Mouse (Mus musculus): ENCODE measurements around the gene Nt5c1a.
"Not testable (repeated sequence)": the region's sequence is repeated elsewhere in the genome, so short reads cannot be mapped to it uniquely, and the experiment has no call there.

The Nt5c1a gene

DNA sequence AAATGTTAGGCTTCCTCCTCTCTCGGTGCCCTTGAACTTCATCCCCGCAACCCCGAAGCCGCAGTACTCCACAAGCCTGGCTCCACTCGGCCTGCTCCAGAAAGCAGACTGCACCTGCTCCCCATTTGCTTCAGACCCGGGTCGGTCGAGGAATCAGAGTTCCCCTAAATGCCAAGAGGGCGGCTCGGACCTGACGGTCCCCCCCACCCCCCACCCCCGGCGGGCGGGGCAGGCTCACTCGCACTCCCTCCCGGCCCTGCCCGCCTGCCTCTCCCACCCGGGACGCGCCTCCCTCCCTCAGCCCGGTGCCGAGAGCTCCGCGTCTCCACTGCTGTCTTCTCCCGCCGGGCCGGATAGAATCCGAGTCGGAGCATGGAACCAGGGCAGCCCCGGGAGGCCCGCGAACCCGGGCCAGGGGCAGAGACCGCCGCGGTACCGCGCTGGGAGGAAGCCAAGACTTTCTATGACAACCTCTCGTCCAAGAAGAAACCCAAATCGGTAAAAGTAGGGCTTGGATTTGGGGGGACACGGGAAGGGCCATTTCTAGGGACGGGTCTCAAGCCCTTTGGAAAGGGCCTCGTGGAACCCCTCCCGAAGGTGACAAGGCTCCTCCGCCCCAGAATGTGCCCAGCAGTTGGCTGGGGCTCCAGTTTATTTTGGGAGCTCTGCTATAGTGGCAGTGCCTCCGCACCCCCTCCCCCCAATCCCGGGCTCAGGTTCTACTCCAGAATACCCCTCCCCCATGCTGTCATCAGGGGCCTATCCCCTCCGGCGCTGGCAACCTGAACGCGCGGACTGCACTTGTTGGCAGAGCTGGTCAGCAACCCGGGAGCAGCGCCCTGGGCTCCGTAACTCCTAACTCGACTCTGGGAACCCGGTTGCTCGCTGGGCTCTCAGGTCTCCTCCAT lies at the start of gene Nt5c1a:
Gene Nt5c1a (plus strand): TSS at position 319 of the 908 bp plus-strand sequence.
- DNase-seq (ENCODE audit: low spot score), result peak; percentile 39

DNA sequence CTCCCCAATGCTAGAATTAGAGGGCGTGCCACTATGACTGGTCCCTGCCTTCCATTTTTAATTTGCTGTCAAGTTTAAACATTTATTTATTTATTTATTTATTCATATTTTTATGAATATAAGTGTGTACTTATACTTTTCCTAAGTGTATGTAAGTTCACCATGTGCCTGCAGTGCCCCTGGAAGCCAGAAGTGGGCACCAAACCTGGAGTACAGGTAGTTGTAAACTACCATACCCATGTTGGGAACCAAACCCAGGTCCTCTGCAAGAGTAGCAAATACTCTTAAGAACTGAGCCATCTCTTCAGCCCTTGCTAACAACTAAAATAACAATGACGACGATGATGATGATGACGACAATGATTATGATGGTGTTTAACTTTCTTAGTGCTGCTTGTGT lies 49.3 kb upstream of the Nt5c1a start:
- no peak for DNase-seq (ENCODE audit: low spot score)

GRCm38 (mm10) chr4:123152976-123153375 lies 48.3 kb upstream of the Nt5c1a start:
- DNase-seq (ENCODE audit: low spot score), result peak; percentile 69

- peak; percentile 43 for DNase-seq (ENCODE audit: low spot score)
Observed at GRCm38 (mm10) chr4:123155004-123155403, 46.3 kb upstream of the Nt5c1a start.

- DNase-seq (ENCODE audit: low spot score), result no peak
Observed at GRCm38 (mm10) chr4:123155427-123155826, 45.9 kb upstream of the Nt5c1a start.

GRCm38 (mm10) chr4:123155840-123156239 lies 45.5 kb upstream of the Nt5c1a start:
- no peak for DNase-seq (ENCODE audit: low spot score)

GRCm38 (mm10) chr4:123160571-123160970 lies 40.7 kb upstream of the Nt5c1a start:
- DNase-seq (ENCODE audit: low spot score), result no peak

DNA sequence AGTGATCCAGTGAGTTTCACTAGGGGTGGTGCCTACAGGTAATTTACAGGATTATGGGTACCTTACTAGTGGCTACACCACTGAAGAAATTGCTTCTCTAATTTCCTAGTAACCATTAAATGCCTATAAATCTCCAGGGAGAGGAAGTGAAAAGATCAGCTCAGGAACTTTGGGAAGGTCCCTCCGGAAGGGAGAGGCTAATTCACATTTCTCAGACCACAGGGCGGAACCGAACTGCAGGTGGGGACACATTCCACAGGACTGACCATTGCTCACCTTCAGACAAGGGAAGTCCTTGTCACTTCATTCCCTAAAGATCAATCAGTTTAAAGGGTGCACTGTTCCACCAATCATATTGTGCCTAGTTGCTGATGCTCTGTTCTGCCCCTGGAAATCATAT lies 40.1 kb upstream of the Nt5c1a start:
- DNase-seq (ENCODE audit: low spot score), result not testable (repeated sequence)

- DNase-seq (ENCODE audit: low spot score), result no peak
Observed at GRCm38 (mm10) chr4:123162305-123162917, 38.9 kb upstream of the Nt5c1a start.

DNA sequence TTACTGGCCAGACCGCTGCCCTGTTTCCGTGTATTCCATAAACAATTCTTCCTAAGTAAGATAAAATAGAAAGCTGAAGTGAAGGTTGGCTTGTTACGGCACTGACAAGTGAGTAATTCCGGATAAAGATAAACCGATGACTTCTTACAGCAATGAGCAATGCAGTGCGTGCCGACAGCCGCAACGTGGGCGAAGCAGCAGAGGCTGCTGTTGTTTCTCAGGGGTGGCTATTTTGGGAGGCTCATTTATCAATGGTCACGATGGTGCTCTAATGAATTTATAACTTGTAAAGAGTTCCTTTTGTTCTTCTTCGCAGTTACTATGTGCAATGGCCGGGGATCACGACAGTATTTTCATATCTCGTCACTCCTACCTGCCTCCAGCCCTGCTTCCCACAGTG lies 37.1 kb upstream of the Nt5c1a start:
- peak; percentile 39 for DNase-seq (ENCODE audit: low spot score)

- no peak for DNase-seq (ENCODE audit: low spot score)
Observed at GRCm38 (mm10) chr4:123171811-123172210, 29.5 kb upstream of the Nt5c1a start.

GRCm38 (mm10) chr4:123182328-123183238 lies 18.7 kb upstream of the Nt5c1a start, which contains the start of gene Hpcal4:
Hpcal4 (plus strand) TSS chr4:123183227.
- peak; percentile 54 for DNase-seq (ENCODE audit: low spot score)

GRCm38 (mm10) chr4:123183239-123184056 lies 17.9 kb upstream of the Nt5c1a start:
- DNase-seq (ENCODE audit: low spot score), result peak; percentile 89

GRCm38 (mm10) chr4:123184816-123185215 lies 16.5 kb upstream of the Nt5c1a start:
- DNase-seq (ENCODE audit: low spot score), result peak; percentile 43

DNA sequence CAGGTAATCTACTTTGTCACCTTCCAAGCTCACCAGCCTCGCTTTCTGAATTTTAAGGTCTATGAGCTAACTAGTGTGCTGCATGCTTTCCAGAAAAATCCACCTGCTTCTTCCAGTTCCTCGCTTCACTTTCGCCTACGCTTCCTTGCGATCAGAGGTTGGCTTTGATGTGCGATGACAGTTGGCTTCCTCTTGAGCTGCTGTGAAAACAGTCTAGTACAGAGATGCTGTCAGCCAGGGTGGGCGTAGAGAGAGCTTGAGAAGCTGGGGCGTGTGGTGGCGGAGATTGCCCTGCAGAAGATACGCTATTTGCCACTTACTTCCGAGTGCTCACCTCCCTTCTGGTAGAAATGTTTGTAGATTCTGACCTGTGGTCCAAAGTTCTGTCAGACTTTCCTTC lies 9.0 kb upstream of the Nt5c1a start:
- DNase-seq (ENCODE audit: low spot score), result no peak

- DNase-seq (ENCODE audit: low spot score), result no peak
Observed at GRCm38 (mm10) chr4:123193791-123194190, 7.5 kb upstream of the Nt5c1a start.

GRCm38 (mm10) chr4:123196695-123197094 lies 4.6 kb upstream of the Nt5c1a start:
- DNase-seq (ENCODE audit: low spot score), result no peak

GRCm38 (mm10) chr4:123200771-123201185 lies 526 bp upstream of the Nt5c1a start:
- peak; percentile 60 for DNase-seq (ENCODE audit: low spot score)

GRCm38 (mm10) chr4:123202094-123202420 lies 753 bp downstream of the Nt5c1a start:
- no peak for DNase-seq (ENCODE audit: low spot score)

GRCm38 (mm10) chr4:123207337-123207736 lies 6.0 kb downstream of the Nt5c1a start:
- DNase-seq (ENCODE audit: low spot score), result no peak

- DNase-seq (ENCODE audit: low spot score), result no peak
Observed at GRCm38 (mm10) chr4:123210996-123211395, 9.7 kb downstream of the Nt5c1a start.
